22 mouse cellular contexts compared by ENCODE assay signal in the genomic region with DNA sequence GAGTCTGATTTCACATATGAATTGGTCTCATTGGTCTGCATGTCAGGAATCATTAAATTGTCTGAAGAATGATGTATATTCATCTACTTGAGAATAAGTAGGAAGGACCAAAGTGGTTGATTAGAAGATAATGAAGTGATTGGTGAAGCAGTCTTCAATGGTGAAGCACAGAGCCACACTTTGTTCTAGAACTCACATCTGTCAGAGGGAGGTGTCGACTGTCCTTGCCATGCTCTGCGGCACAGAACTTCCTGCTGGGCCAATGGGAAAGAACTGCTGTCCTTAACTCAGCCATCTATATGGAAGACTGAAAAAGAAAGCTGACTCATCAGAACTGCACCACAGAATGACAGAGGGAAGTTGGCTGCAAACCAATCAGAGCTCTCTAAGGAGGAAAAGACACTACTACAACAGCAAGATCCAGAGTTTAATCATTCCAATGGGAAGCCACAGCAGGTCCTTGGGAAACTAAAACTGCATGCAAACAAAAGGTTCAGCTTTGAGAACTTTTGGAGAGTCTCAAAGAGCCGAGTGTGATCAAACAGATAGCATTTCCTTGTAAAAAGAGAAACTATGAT.
DNase-seq lines count a peak whose midpoint lies in the region; ATAC-seq lines count a peak whose summit lies in the region.
"Had no signal": no experiment of that assay in that cellular context is flagged by ENCODE, and none has a peak within 500 bp of the region (broad histone marks: within the 10 kb centered on the region; RNA-seq: fewer than 3 reads in every experiment).

No protein-coding gene starts in this region.

- H3K36me3 ChIP-seq in midbrain, embryonic 14.5 days (ENCODE audit: control insufficient read depth, insufficient read depth, low read length) = no peaks in the 10 kb centered on the region
- no peaks in the 10 kb centered on the region for H3K36me3 ChIP-seq in midbrain, embryonic 13.5 days
- H3K36me3 ChIP-seq: embryonic facial prominence, embryonic 12.5 days; forebrain, embryonic 12.5 days; heart, embryonic 10.5 days; hindbrain, embryonic 13.5 days had no signal

- no peak for DNase-seq in frontal cortex, postnatal 14 days (ENCODE audit: low spot score in 2 of 2)
- DNase-seq in midbrain, embryonic 14.5 days = peak; percentile 19
- DNase-seq in MN1 (ENCODE audit: low spot score) = peak; percentile 22
- peak; percentile 83 for DNase-seq in retina, postnatal 1 day
- DNase-seq in c-Kit-positive CD71-positive TER-119-positive erythroid progenitor cells, embryonic 14.5 days (ENCODE audit: low spot score) = no peak
- DNase-seq in kidney, postnatal 25 days = no peak
- DNase-seq: adrenal gland, adult 8-10 months; B cell, adult 2 months; cerebellum, adult 18-20 months; cerebellum, adult 9-11 months; cerebellum, postnatal 36 days; gastrocnemius, postnatal 10 days; heart, adult 18-20 months; heart, postnatal 10 days had no signal

- 40% methylated on average over 3 of the region's 3 CpGs for WGBS in midbrain, embryonic 14.5 days
- WGBS in midbrain, embryonic 13.5 days = 54% methylated on average over 3 of the region's 3 CpGs

- H3K9ac ChIP-seq in midbrain, embryonic 14.5 days (replicated peaks; ENCODE audit: low read length) = no peak overlapping the region
- no peak overlapping the region for H3K9ac ChIP-seq in midbrain, embryonic 13.5 days (replicated peaks)
- H3K9ac ChIP-seq: embryonic facial prominence, embryonic 12.5 days; forebrain, embryonic 12.5 days; hindbrain, embryonic 13.5 days had no signal

- H3K27ac ChIP-seq in midbrain, embryonic 14.5 days (replicated peaks; ENCODE audit: low read depth, low read length) = no peak overlapping the region
- no peak overlapping the region for H3K27ac ChIP-seq in midbrain, embryonic 13.5 days
- H3K27ac ChIP-seq: embryonic facial prominence, embryonic 12.5 days; forebrain, embryonic 12.5 days; heart, embryonic 10.5 days; hindbrain, embryonic 13.5 days; hindbrain, postnatal 0 days had no signal

- 0 out of 2 replicates have a peak, but pooled peaks cover under 1% of the 10 kb centered on the region for H3K27me3 ChIP-seq in midbrain, embryonic 14.5 days (ENCODE audit: control insufficient read depth, insufficient read depth, low read length)
- peaks cover 15% of the 10 kb centered on the region for H3K27me3 ChIP-seq in midbrain, embryonic 13.5 days
- H3K27me3 ChIP-seq: embryonic facial prominence, embryonic 12.5 days; forebrain, embryonic 12.5 days; hindbrain, embryonic 13.5 days had no signal

- peak; percentile 44 for ATAC-seq in frontal cortex, adult (ENCODE audit: low TSS enrichment)
- no peak for ATAC-seq in midbrain, embryonic 14.5 days (ENCODE audit: low FRiP score, low TSS enrichment)
- no peak for ATAC-seq in midbrain, embryonic 13.5 days
- ATAC-seq: CD4-positive, CD25-positive, alpha-beta regulatory T cell, adult 4 months; hindbrain, postnatal 0 days had no signal

- no peaks in the 10 kb centered on the region for H3K9me3 ChIP-seq in midbrain, embryonic 14.5 days (ENCODE audit: control insufficient read depth, low read length)
- H3K9me3 ChIP-seq in midbrain, embryonic 13.5 days = no peaks in the 10 kb centered on the region
- H3K9me3 ChIP-seq: embryonic facial prominence, embryonic 12.5 days; forebrain, embryonic 12.5 days; heart, embryonic 10.5 days; hindbrain, embryonic 13.5 days had no signal

- H3K4me3 ChIP-seq in midbrain, embryonic 14.5 days (replicated peaks; ENCODE audit: low read depth, low read length) = no peak overlapping the region
- H3K4me3 ChIP-seq in midbrain, embryonic 13.5 days (replicated peaks) = no peak overlapping the region
- H3K4me3 ChIP-seq: embryonic facial prominence, embryonic 12.5 days; forebrain, embryonic 12.5 days; heart, embryonic 10.5 days; hindbrain, embryonic 13.5 days had no signal

- H3K4me2 ChIP-seq in midbrain, embryonic 14.5 days (ENCODE audit: low read length) = no peak overlapping the region
- no peak overlapping the region for H3K4me2 ChIP-seq in midbrain, embryonic 13.5 days (replicated peaks)
- H3K4me2 ChIP-seq: embryonic facial prominence, embryonic 12.5 days; forebrain, embryonic 12.5 days; hindbrain, embryonic 13.5 days had no signal

- H3K4me1 ChIP-seq in midbrain, embryonic 14.5 days (ENCODE audit: control insufficient read depth, insufficient read depth, low read length) = peaks cover 48% of the 10 kb centered on the region
- peaks cover 46% of the 10 kb centered on the region for H3K4me1 ChIP-seq in midbrain, embryonic 13.5 days (replicated peaks)
- H3K4me1 ChIP-seq: embryonic facial prominence, embryonic 12.5 days; heart, embryonic 10.5 days had no signal

Comparison
In these comparisons a context has a peak if more than half of its experiments do, and no peak if none do; other contexts are left out.
1. DNase-seq: peak in midbrain, embryonic 14.5 days (single experiment), MN1 (single experiment) and retina, postnatal 1 day (single experiment); none in frontal cortex, postnatal 14 days (0 of 2), c-Kit-positive CD71-positive TER-119-positive erythroid progenitor cells, embryonic 14.5 days (single experiment) and kidney, postnatal 25 days (0 of 2).